Mouse (Mus musculus): ENCODE measurements around the gene 4931429L15Rik. TPM values are rescaled to one million over a fixed set of nuclear protein-coding genes. Genes with fewer than 3 reads are reported as not detected.
"Not testable (repeated sequence)": the region's sequence is repeated elsewhere in the genome, so short reads cannot be mapped to it uniquely, and the experiment has no call there.

The 4931429L15Rik gene
- polyA plus RNA-seq, 1 experiment from 2014 or later: 0.13 TPM

GRCm38 (mm10) chr9:46337331-46337730, 17.5 kb upstream of the 4931429L15Rik start:
- Histone ChIP-seq H3K27ac (replicated peaks) (peak overlapping the region; percentile 71), H3K4me3 (no peak overlapping the region), H3K4me1 (replicated peaks) (peaks cover 23% of the 10 kb centered on the region), H3K9me3 (no peaks in the 10 kb centered on the region), H3K9ac (no peak overlapping the region), H3K27me3 (no peaks in the 10 kb centered on the region), H3K36me3 (no peaks in the 10 kb centered on the region), H3K4me2 (no peak overlapping the region)
- ATAC-seq (ENCODE audit: low FRiP score, low read depth): peak; percentile 46
- WGBS: 47% methylated on average over 7 of the region's 7 CpGs

GRCm38 (mm10) chr9:46336294-46336693, 16.5 kb upstream of the 4931429L15Rik start:
- peaks cover 23% of the 10 kb centered on the region for H3K4me1 ChIP-seq (replicated peaks)
- H3K27me3 ChIP-seq; H3K27ac ChIP-seq (replicated peaks); H3K4me2 ChIP-seq; H3K36me3 ChIP-seq; H3K9me3 ChIP-seq; H3K4me3 ChIP-seq; ATAC-seq (ENCODE audit: low FRiP score, low read depth); H3K9ac ChIP-seq: not testable (repeated sequence)
- 63% methylated on average over 13 of the region's 14 CpGs for whole genome bisulfite sequencing

GRCm38 (mm10) chr9:46335461-46335995, 15.7 kb upstream of the 4931429L15Rik start:
- ATAC-seq (ENCODE audit: low FRiP score, low read depth): no peak
- Histone ChIP-seq H3K9me3 (no peaks in the 10 kb centered on the region), H3K4me3 (no peak overlapping the region), H3K9ac (no peak overlapping the region), H3K4me2 (no peak overlapping the region), H3K27ac (replicated peaks) (no peak overlapping the region), H3K36me3 (no peaks in the 10 kb centered on the region), H3K4me1 (replicated peaks) (peaks cover 23% of the 10 kb centered on the region), H3K27me3 (no peaks in the 10 kb centered on the region)
- WGBS: 81% methylated on average over 10 of the region's 10 CpGs

- Histone ChIP-seq H3K4me1 (replicated peaks) (peaks cover 25% of the 10 kb centered on the region), H3K27ac (replicated peaks) (no peak overlapping the region), H3K36me3 (no peaks in the 10 kb centered on the region), H3K4me3 (no peak overlapping the region), H3K4me2 (no peak overlapping the region), H3K9me3 (no peaks in the 10 kb centered on the region), H3K27me3 (no peaks in the 10 kb centered on the region), H3K9ac (no peak overlapping the region)
- WGBS: 40% methylated on average over 26 of the region's 26 CpGs
- no peak for ATAC-seq (ENCODE audit: low FRiP score, low read depth)
These were observed 14.8 kb upstream of the 4931429L15Rik start for GRCm38 (mm10) chr9:46334471-46335025.

- ATAC-seq (ENCODE audit: low FRiP score, low read depth): no peak
- no peaks in the 10 kb centered on the region for H3K27me3 ChIP-seq
- no peaks in the 10 kb centered on the region for H3K9me3 ChIP-seq
- no peak overlapping the region for H3K4me3 ChIP-seq
- WGBS: 81% methylated on average over 1 of the region's 1 CpGs
- peaks cover 22% of the 10 kb centered on the region for H3K4me1 ChIP-seq (replicated peaks)
- no peak overlapping the region for H3K4me2 ChIP-seq
- no peak overlapping the region for H3K27ac ChIP-seq (replicated peaks)
- no peak overlapping the region for H3K9ac ChIP-seq
- H3K36me3 ChIP-seq: no peaks in the 10 kb centered on the region
These were observed 11.5 kb upstream of the 4931429L15Rik start for GRCm38 (mm10) chr9:46331301-46331700.

GRCm38 (mm10) chr9:46330586-46330895, 10.8 kb upstream of the 4931429L15Rik start:
- Histone ChIP-seq H3K36me3 (no peaks in the 10 kb centered on the region), H3K27me3 (no peaks in the 10 kb centered on the region), H3K4me1 (replicated peaks) (peaks cover 22% of the 10 kb centered on the region), H3K4me2 (no peak overlapping the region), H3K27ac (replicated peaks) (no peak overlapping the region), H3K9me3 (no peaks in the 10 kb centered on the region), H3K9ac (no peak overlapping the region), H3K4me3 (no peak overlapping the region)
- 58% methylated on average over 6 of the region's 6 CpGs for WGBS
- no peak for ATAC-seq (ENCODE audit: low FRiP score, low read depth)

GRCm38 (mm10) chr9:46329801-46330585, 10.2 kb upstream of the 4931429L15Rik start:
- no peak overlapping the region for H3K4me3 ChIP-seq
- 18% methylated on average over 24 of the region's 24 CpGs for WGBS
- H3K27ac ChIP-seq (replicated peaks): no peak overlapping the region
- no peak overlapping the region for H3K9ac ChIP-seq
- no peaks in the 10 kb centered on the region for H3K27me3 ChIP-seq
- H3K4me2 ChIP-seq: peak overlapping the region; percentile 50
- ATAC-seq (ENCODE audit: low FRiP score, low read depth): no peak
- no peaks in the 10 kb centered on the region for H3K36me3 ChIP-seq
- no peaks in the 10 kb centered on the region for H3K9me3 ChIP-seq
- H3K4me1 ChIP-seq (replicated peaks): peaks cover 22% of the 10 kb centered on the region

- no peaks in the 10 kb centered on the region for H3K36me3 ChIP-seq
- H3K4me1 ChIP-seq (replicated peaks): peaks cover 22% of the 10 kb centered on the region
- 2% methylated on average over 19 of the region's 19 CpGs for WGBS
- peak overlapping the region; percentile 3 for H3K4me3 ChIP-seq
- no peaks in the 10 kb centered on the region for H3K27me3 ChIP-seq
- peak overlapping the region; percentile 77 for H3K27ac ChIP-seq (replicated peaks)
- ATAC-seq (ENCODE audit: low FRiP score, low read depth): no peak
- peak overlapping the region; percentile 50 for H3K4me2 ChIP-seq
- H3K9me3 ChIP-seq: no peaks in the 10 kb centered on the region
- 0 out of 2 replicates have a peak overlapping the region, but pooled peaks have one; percentile 26 for H3K9ac ChIP-seq
These were observed 9.5 kb upstream of the 4931429L15Rik start for GRCm38 (mm10) chr9:46329250-46329648.

- peak overlapping the region; percentile 3 for H3K4me3 ChIP-seq
- H3K27me3 ChIP-seq: no peaks in the 10 kb centered on the region
- peaks cover 22% of the 10 kb centered on the region for H3K4me1 ChIP-seq (replicated peaks)
- no peaks in the 10 kb centered on the region for H3K9me3 ChIP-seq
- peak overlapping the region; percentile 77 for H3K27ac ChIP-seq (replicated peaks)
- H3K4me2 ChIP-seq: peak overlapping the region; percentile 50
- ATAC-seq (ENCODE audit: low FRiP score, low read depth): peak; percentile 84
- H3K36me3 ChIP-seq: no peaks in the 10 kb centered on the region
- under 1% methylated on average over 30 of the region's 30 CpGs for WGBS
- H3K9ac ChIP-seq: peak overlapping the region; percentile 26
These were observed 8.9 kb upstream of the 4931429L15Rik start for GRCm38 (mm10) chr9:46328572-46329249.

GRCm38 (mm10) chr9:46327706-46328571, 8.2 kb upstream of the 4931429L15Rik start:
- 41% methylated on average over 25 of the region's 25 CpGs for WGBS
- Histone ChIP-seq H3K4me1 (replicated peaks) (peaks cover 22% of the 10 kb centered on the region), H3K4me3 (no peak overlapping the region), H3K27ac (replicated peaks) (peak overlapping the region; percentile 77), H3K4me2 (peak overlapping the region; percentile 50), H3K27me3 (no peaks in the 10 kb centered on the region), H3K9ac (no peak overlapping the region), H3K36me3 (no peaks in the 10 kb centered on the region), H3K9me3 (no peaks in the 10 kb centered on the region)
- ATAC-seq (ENCODE audit: low FRiP score, low read depth): peak; percentile 39; the same call in 1 of the 2 replicates

- no peak for ATAC-seq (ENCODE audit: low FRiP score, low read depth)
- Histone ChIP-seq H3K27me3 (no peaks in the 10 kb centered on the region), H3K4me2 (no peak overlapping the region), H3K4me1 (replicated peaks) (peaks cover 26% of the 10 kb centered on the region), H3K9me3 (no peaks in the 10 kb centered on the region), H3K4me3 (no peak overlapping the region), H3K36me3 (no peaks in the 10 kb centered on the region), H3K9ac (no peak overlapping the region), H3K27ac (replicated peaks) (no peak overlapping the region)
- WGBS: 87% methylated on average over 11 of the region's 11 CpGs
These were observed 7.1 kb upstream of the 4931429L15Rik start for GRCm38 (mm10) chr9:46326694-46327405.
